Mouse (Mus musculus) CH12.LX (cell line): ENCODE results near the gene Gja8.

Experiments
- BHLHE40 ChIP-seq: IDR thresholded peaks from 2 replicates; pipeline ENCODE4 v1.6.1; 2011; ENCODE audit warnings: mild to moderate bottlenecking, low read depth, low read length, improper control_type of control experiment
- CHD2 ChIP-seq: IDR thresholded peaks from 2 replicates; pipeline ENCODE4 v1.6.1; 2011; ENCODE audit warnings: low read length, improper control_type of control experiment
- CTCF ChIP-seq, 2 experiments: IDR thresholded peaks in 1 of 2; conservative IDR thresholded peaks in 1 of 2; 2 replicates each; pipeline ENCODE4 v1.5.1; 2011 to 2012; ENCODE audit warnings: low read depth in 2 of 2, low read length in 2 of 2, improper control_type of control experiment in 1 of 2, inconsistent platforms in 1 of 2, mild to moderate bottlenecking in 1 of 2, moderate library complexity in 1 of 2
- EP300 ChIP-seq: IDR thresholded peaks from 2 replicates; pipeline ENCODE4 v1.6.1; 2011; ENCODE audit warnings: low read length, improper control_type of control experiment
- ETS1 ChIP-seq: conservative IDR thresholded peaks from 2 replicates; pipeline ENCODE4 v1.6.1; 2012; ENCODE audit warnings: low read depth, mild to moderate bottlenecking, inconsistent platforms, low read length, improper control_type of control experiment, moderate library complexity
- POLR2AphosphoS2 ChIP-seq: IDR thresholded peaks from 2 replicates; pipeline ENCODE4 v1.6.1; 2011; ENCODE audit warnings: low read depth, low read length, improper control_type of control experiment
- SIN3A ChIP-seq: IDR thresholded peaks from 2 replicates; pipeline ENCODE4 v1.6.1; 2012; ENCODE audit warnings: low read length, improper control_type of control experiment, inconsistent platforms
- TBP ChIP-seq: conservative IDR thresholded peaks from 2 replicates; pipeline ENCODE4 v1.6.1; 2011; ENCODE audit warnings: low read depth, low read length, improper control_type of control experiment

DNA sequence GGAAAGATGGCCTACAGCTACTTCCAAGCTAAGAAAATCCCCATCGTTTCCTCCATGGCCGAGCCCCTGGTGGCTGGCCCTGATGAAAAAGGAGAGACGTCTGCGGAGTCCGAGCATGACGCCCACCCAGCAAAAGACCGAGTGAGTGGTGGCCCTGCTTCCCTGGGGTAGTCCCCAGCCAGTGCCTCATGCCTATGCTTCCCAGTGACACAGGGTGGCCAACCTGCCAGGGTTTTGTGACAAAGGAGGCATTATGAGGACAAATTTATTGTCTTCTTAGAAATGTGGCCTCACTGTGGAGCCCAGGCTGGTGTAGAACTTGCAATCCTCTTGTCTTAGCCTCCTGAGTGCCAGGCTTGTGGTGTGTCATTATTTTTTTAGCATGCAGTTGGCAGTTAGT is 56.7 kb downstream of the Gja8 start:
- TF ChIP-seq POLR2AphosphoS2 (no peak), CTCF (conservative IDR thresholded peaks at IDR 0.05 in 1 of 2, IDR thresholded peaks at IDR 0.05 in 1 of 2; ENCODE audit: low read depth in 2 of 2, low read length in 2 of 2) (no peak), TBP (no peak), CHD2 (no peak), ETS1 (no peak), SIN3A (no peak), BHLHE40 (no peak), EP300 (no peak)
